Mouse (Mus musculus): Measurements from ENCODE around the gene Ercc6.
A peak's percentile ranks its signal among the peaks of the same experiment; 100 is the strongest.

Gene Ercc6

DNA sequence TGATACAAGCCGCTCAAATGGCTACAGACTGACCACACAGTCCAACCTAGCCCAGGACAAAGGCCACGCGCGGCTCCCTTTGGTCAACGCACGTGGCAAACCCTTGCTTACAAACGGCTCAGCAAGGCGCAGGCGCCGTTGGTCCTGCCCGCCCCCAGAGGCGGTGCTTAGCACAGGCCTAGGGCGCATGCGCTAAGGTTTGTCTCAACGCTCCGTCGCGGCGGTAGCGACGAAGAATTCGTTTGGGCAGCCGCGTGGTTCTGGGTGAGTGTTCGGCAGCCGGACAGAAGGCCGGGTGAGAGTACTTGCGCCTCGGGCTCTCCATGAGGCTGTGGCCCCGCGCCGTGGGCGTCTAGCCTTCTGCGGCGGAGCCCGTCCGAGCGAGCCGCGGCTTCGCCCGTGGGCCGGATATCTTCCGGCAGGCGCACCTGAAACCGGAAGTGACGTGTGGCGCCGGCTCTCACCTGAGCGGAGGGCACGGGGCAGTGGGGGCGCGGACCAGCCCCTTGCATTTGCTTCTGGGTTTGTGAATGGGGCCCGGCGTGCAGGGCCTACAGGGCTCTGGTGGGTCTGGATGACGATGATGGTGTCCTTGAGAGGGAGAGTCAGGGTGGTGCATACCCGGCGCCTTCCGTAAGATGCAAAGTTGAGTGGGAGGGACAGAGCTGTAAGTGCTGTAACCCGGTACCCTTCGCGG, at the start of gene Ercc6:
Ercc6 (plus strand) TSS at position 186 of the 697 bp plus-strand sequence.
- peak; percentile 94 for DNase-seq

DNA sequence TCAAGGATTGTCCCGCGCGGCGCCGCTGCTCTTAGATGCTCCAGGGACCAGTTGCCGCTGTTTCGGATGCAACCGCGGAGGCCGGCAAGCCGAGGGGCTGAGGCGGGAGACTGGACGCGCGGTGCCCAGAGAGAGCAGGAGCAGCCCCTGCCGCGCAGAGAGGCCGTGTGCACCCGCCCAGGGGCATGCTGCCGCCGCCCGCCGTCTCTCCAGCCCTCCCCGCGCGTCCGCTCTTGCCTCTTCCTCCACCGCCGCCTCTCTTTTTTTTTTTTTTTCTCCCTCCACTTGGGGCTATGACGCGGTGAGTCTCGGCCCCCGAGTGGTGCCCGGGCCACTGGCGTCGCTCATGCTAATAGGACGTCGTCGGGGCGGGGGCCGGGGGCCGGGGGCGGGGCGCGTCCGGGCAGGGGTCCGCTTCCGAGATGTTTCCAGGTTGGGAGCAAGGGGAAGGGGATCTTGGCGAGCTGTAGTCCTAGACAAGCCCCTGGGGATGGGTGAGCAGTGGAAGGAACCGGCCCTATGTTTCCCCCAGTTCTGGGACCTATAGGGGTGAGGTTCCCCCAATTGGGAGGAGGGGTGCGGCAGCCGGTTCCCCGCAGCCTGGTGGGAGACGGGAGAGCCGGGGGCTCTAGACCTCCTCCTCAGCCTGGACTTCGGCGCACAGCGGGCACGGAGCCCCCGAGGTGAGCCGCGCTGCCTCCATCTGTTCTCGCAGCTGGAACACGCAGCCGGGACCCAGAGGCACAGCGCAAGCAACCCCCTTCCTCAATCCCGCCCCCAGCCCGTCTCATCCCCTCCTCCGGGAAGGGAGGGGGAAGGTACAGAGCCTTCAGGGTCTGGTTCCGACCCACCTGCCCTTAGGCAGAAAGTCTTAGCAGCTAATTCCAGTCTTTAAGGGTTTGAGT, 48.5 kb upstream of the Ercc6 start, which contains the start of gene Slc18a3:
Slc18a3 (minus strand) TSS at position 250 of the 905 bp plus-strand sequence.
- DNase-seq: no peak

DNA sequence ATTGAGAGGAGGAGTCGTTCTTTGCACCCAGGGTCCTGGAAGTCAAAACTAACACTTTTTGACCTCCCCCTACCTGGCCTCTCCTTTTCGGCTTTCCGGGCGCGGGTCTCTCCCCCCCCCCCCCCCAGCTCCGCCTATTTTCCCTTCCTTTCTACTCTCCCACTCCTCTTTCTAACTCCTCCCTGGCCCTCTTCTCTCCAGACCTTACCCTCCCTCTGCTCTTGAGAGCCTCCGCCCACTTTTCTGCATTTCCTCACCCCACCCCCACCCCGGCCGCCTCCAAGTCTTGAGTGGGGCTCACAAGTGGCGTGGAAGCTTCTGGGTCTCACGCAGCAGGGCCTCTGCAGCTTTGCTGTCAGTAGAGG, 47.8 kb upstream of the Ercc6 start:
- DNase-seq: no peak

DNA sequence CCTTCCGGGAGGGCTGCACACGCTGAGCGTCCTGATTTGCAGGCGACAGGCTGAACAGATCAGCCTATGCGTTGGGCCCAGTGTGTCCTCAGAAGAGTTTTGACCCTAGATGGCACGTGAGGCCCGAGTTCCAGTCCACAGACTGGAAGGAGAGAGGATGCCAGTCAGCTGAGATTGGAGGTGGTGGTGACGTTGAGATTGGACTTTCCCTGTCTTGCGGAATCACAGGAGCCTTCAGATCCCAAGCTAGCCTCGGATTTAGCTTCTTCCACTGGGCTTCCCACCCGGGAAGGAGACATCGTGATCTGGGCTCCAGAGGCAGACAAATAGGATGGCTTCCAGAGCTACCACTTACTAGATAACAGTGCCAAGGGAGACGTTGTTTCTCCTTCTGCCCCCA, 47.4 kb upstream of the Ercc6 start, which contains the start of gene Chat:
Chat (minus strand) TSS at position 101 of the 400 bp plus-strand sequence.
- no peak for DNase-seq

DNA sequence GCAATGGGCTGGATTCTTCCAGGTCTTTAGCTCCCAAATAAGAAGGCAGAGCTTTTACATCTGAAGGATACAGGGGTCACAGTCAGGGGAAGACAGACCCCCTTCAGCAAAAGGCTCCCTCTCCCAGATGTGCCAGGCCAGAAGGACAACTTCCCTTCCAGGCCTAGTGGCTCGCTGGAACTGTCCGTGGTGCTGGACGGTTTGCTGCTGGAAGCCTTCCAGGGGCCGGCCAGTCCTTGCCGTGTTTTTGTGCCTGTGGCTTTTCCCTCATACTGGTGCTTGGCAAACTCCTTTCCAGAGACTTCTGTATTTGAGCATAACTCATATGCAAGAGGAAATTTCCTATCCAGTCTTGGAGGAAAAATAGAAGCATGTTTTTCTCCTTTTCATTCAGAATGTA, 45.7 kb upstream of the Ercc6 start:
- DNase-seq: no peak

DNA sequence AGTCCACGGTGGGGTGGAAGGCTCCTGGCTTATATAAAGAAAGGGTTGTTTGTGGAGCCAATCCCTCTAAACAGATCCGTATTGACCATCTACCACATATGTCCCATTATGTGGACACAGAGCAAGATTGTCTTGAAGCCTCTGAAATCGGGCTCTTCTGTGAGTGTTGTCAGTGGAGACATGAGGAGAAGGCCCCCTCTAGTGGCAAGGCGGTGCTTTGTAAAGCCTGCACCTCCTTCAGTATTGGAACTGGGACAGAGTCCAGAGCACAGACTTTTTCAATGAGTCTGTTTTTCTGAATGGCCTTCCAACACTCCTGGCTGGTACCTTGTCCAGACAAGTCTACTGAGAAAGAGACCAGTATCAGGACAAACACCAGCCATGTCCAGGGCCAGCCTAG, 40.3 kb upstream of the Ercc6 start:
- DNase-seq: peak; percentile 33

DNA sequence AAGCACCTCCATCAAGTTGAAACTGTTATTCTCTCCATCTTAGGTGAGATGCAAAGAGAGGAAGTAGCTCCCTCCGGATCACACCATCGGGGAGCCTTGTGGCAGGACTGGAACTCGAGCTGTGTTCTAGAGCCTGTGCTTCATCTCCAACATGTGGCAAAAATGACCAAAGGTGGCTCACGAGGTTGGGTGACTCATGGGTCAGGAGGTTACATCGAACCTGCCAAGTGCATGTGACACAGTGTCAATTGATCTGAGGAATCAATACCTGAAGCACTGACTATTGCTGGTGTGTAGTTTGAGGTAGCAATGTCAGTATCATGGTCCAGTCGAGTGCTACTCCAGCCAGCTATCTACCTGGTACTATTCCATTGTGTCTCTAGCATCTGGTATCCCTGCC, 36.8 kb upstream of the Ercc6 start:
- no peak for DNase-seq

DNA sequence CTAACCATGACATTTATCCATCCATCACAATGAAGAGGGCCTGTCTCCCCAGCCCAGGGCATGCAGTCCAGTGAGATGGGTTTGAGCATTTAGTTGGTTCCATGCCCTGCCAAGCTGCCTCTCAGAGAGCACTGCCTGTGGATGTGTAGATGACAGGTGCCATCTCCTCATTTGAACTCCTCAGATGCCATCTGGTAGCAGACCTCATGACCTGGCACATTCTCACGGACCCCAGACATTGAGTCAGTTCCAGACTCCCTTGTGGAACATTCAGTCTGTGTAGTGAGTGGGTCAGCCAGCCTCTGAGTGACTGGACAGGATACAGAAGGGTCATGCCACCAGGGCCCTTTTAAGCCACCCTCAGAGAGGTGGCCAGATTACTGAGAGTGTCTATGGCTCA, 35.7 kb upstream of the Ercc6 start:
- DNase-seq: no peak

DNA sequence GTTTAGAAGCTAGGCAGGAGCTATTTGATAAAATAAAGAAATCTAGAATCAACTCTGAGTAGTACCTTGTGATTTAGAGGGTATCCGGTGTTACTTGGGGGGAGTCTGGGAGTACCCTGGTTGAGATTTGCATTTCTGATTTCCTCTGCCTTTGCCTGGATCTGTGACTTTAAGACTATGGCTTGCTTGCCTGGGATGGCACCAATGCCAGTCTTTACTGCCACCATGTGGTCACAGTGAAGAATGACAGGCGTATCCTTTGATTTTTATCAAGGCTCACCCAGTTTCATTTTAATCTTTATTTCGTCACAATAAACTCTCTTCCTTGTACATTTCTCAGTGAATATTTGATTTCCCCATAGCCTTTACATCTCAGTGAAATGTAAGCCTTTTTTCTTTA, 31.3 kb upstream of the Ercc6 start:
- peak; percentile 11 for DNase-seq

DNA sequence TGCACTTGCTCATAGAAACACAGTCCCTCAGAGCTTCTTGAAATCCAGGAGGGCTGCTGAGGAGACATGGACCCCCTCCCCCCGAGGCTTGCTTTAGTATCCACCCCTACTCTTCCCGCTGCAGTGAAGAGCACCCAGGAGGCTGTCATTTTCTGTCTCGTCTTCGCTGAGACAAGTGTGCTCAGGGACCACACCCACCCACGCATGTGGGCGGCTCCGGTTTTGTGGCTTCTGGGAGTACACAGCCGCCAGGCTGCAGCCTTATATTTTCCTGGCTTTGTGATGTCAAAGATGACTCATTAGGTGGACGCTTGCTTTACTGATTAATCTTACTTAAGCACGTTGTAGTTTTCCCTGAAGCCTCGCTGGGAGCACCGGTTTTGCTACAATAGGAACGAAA, 20.8 kb upstream of the Ercc6 start:
- DNase-seq: no peak

DNA sequence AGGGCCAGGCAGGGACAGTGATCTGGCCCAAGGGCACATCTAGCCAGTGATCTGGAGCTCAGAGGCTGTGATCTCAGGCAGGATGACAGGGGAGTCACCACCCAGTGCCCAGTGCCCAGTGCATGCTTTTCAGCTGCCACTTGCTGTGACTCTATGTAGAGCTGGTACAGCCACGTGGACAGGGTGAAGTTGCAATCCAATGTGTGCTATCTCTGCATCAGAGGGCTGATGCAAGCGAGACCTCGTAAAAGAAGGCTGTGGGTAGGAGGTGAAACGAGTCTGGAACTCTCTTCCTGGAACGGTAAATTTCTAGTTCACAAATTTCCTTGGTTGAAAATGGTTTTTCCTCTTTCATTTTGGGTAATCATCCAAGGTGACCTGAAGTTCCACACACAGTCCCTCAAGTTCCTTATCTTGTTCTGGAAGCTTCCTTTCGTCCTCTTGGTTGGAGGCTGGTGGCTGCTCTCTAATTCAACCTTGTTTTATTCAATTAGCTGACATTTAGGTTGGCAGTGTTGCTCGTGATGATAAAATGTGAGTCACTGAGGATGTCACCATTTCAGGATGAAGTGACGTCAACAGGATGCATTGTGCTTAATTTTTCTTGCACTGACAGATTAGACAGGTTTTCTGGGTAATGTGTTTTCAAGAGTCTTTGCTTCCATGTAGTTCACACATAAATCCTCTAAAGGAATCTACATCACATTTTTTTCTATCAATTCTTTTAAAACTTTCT, 17.0 kb upstream of the Ercc6 start:
- DNase-seq: no peak

DNA sequence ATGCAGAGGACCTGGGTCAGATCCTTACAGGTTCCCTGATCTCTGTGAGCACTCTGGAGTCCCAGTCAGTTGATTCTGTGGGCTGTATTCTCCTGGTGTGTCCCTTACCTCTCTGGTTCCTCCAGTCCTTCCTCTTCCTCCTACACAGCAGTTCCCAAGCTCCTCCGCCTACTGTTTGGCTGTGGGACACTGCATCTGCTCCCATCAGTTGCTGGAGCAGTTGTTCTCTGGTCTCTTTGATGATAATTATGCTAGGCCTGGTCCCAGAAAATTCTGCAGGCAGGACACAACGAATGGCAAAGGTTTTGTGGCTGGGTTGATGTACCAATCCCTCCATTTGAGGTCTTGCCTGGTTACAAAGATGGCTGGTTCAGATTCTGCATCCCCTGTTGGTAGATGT, 12.0 kb upstream of the Ercc6 start:
- DNase-seq: no peak

DNA sequence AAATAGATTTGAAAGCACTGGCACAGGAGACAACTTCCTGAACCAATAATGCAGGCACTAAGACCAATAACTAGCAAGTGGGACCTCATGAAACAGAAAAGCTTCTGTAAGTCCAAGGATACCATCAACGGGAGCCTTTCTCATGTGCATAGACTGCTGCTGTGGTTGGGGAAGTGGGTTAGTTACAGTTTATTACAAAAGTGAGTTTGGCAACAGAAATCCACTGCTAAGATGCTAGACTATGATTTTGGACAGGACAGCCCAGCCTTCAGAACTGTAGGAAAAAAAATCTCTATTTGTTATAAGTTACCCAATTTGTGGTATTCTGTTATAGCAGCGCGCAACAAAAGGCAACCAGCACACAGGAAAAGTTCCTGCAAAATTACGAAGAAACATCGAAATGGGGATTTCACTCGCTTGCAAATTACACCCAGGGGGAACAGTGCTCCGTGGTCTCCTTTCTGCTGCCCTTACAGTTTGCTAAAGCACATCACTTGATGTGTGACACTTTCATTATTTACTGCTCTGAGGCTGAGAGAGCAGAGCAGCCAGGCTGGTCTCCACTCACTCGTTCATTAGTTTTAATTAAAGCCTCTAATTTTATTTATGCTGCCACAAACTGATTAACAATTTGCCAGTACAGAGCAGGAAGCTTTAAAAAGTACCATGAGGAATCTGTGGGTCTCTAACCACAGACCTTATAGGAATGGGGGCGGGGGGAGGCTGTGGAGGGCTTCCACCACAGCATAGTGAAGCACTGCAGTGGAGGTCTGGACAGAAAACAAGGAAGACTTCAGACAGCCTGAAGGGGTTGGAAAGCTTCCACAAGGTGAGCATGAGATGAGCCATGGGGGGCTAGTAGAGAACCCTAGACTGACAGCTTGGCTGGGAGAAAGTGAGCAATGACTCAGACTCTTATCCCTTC, 10.3 kb upstream of the Ercc6 start:
- no peak for DNase-seq

DNA sequence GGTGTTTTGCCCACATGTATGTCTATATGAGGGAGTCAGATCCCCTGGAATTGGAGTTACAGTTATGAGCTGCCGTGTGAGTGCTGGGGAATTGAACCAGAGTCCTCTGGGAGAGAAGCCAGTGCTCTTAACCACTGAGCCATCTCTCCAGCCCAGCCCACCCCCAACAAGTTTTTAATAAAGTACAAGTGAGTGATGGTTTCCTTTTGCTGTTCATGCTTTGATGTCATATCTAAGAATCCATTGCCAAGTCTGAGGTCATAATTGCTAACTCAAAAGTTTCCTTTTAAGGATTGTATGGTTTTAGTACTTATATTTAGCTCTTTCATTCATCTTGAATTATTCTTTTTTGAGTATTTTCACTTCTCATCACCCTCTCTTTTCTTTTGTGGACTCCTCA, 9.4 kb upstream of the Ercc6 start:
- no peak for DNase-seq

DNA sequence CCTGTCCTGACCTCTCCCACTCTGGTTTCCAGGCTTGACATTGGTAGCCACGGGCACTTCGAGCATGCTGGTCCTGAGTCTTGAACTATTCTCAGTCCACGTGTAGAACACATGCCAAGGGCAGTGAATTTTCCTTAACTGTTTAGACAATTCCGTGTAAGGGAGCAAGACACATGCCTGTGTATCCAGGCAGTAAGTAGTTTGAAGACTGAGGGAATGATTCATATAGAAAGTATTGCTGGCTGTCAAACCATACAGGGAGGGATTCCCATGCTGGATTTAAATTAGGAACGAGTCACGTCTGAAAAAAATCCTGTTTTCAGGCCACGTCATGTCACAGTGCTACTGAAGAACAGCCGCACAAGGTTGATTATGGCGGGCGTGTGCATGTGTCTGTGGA, 7.0 kb upstream of the Ercc6 start:
- DNase-seq: no peak

DNA sequence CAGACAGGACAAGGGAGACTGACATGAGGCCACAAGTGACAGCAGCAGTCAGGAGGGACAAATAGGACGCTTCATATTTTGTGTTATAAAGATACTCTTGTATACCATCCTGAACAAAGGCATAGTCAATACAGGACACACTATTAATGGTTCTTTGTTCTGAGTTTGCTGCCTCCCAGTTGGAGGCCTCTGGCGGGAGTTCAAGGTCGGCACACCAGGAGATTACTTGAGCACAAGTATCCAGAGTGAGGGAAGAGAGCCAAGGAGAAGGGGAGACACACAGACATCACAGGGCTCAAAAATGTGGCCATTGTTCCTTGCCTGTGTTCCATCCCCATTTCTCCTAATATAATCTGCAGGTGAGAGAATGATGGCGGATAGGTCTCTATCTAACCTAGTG, 6.1 kb upstream of the Ercc6 start:
- DNase-seq: no peak

DNA sequence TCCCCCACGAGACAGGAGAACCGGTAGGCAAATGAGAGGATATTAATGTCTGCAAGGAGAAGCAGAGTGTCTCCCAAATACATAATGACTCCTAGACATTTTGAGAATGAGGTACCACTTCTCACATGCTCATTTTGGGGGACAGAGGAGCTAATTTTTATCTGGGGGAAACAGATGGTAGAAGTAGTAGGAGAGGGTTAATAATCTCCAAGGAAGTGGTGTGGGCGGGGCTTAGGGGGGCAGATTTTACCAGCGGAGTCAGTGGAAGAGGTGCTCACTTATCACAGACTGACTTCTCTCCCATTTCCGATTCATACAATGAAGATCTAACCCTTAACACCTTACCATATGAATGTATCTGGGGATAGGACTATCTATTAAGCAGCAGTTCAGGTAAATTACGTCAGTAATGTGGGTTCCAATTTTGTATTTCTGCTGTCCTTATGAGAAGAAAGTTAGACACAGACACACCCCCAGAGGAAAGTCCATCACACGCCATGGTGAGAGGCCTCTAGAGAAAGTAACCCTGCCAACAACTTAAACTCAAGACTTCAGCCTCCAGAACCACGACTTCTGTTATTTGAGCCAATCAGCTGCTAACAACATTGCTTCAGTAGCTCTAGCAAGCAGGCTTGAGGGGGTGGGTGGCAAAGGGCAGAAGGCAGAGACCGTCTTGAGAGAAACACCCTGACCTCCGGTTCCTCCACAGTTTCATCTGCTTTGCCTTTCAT, 5.1 kb upstream of the Ercc6 start:
- DNase-seq: no peak

DNA sequence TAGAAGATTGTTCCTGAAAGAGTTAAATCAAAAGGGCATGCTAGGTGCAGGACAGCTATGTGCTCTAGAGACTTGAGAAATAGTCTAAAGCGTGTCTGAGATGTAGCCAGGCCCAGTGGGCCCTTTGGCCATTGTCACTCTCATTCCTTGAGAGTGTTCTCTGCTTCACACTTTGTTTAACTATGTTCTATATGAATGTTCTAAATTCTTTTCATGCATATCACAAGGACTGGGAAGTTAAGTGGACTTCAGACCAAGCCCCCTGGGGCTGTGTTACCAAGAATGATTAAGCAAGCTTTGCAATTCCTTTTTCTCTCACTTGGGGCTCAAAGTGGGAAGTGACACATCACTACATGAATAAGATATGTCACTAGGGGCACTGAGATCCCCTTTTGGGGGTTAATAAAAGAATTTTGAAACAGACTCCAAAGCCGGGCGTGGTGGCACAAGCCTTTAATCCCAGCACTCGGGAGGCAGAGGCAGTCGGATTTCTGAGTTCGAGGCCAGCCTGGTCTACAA, 3.8 kb upstream of the Ercc6 start:
- no peak for DNase-seq

DNA sequence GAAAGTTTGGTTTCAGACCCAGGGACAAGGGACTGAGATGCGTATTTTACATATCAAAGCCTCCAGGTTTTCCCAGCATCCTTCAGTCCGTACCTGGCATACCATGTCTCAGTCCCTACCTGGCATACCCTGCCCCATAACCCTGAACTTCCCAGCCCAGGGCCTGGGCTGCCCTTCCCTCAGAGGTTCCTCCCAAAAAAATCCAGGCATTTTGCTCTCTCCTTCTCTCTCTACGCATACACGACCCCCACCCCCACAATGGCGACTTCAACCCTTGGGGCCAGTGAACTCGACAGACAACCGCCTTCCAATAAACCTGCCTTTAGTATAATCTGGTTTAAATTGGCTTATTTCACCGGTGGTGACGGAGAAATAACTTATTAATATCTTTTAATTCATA, 409 bp upstream of the Ercc6 start:
- DNase-seq: peak; percentile 27

DNA sequence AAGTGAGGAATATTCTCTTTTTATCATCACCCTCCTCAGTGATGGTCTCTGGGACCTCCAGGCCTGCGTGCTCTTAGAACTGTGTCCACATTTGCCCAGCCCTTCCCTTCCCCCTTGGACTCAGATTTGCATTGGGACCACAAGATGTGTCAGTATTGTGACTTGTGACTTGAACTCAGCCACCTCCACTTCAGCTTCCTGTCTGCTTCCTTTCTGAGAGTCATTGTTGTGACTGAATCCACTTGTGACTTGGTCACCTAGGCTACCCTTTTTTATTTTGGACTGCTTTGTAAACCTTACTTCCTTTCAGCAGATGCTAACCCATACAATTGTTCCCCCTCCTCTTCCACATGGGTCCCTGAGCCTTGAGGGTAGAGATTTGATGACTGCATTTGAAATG, 2.8 kb downstream of the Ercc6 start:
- no peak for DNase-seq

DNA sequence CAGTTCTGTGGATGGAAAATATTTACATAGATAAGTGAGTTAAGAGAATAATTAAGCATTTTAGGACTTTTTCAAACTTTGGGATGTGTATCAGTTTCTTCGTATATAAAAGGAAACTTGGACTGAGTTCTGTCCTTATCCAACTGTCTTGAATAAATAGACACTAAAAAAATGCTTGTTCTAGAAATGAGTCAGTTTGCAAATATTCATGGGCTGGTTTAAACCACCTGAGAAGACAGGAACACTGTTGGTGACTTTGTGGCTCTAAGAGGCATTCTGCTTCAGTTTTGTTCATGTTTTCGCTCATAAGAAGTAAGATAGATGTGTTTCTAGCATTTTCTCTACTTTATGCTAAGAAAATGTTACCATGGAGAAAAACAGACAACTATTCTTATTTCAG, 5.2 kb downstream of the Ercc6 start:
- DNase-seq: no peak

All from thymus, postnatal 14 days (tissue).